Mouse (Mus musculus): Measurements from ENCODE around the gene Mrs2. TPM values are rescaled to one million over a fixed set of nuclear protein-coding genes. Genes with fewer than 3 reads are reported as not detected.
"Not testable (repeated sequence)": the region's sequence is repeated elsewhere in the genome, so short reads cannot be mapped to it uniquely, and the experiment has no call there.

The Mrs2 gene
- polyA plus RNA-seq, 1 experiment, result 47.6 TPM

- no peak overlapping the region for H3K4me3 ChIP-seq (ENCODE audit: insufficient read depth, low read length)
- H3K27ac ChIP-seq (ENCODE audit: insufficient read depth, low read length), result no peak overlapping the region
- TF ChIP-seq POLR2A (IDR thresholded peaks at IDR 0.05; ENCODE audit: extremely low read depth, insufficient read depth, low read length) (no peak), CTCF (IDR thresholded peaks at IDR 0.05; ENCODE audit: extremely low read depth, insufficient read depth, low read length) (no peak)
- H3K4me1 ChIP-seq (ENCODE audit: control insufficient read depth, insufficient read depth, low read length), result peaks cover 3% of the 10 kb centered on the region; the same call in 1 of the 2 replicates
These were observed 31.2 kb downstream of the Mrs2 start for GRCm38 (mm10) chr13:24989006-24989405.

- no peak overlapping the region for H3K4me3 ChIP-seq (ENCODE audit: insufficient read depth, low read length)
- peaks cover 3% of the 10 kb centered on the region; the same call in 1 of the 2 replicates for H3K4me1 ChIP-seq (ENCODE audit: control insufficient read depth, insufficient read depth, low read length)
- no peak for TF ChIP-seq POLR2A (IDR thresholded peaks at IDR 0.05; ENCODE audit: extremely low read depth, insufficient read depth, low read length)
- TF ChIP-seq CTCF (IDR thresholded peaks at IDR 0.05; ENCODE audit: extremely low read depth, insufficient read depth, low read length), result peak; percentile 70
- H3K27ac ChIP-seq (ENCODE audit: insufficient read depth, low read length), result no peak overlapping the region
These were observed 31.8 kb downstream of the Mrs2 start for GRCm38 (mm10) chr13:24988391-24988790.

GRCm38 (mm10) chr13:24985435-24985834 is 34.7 kb downstream of the Mrs2 start:
- TF ChIP-seq CTCF (IDR thresholded peaks at IDR 0.05; ENCODE audit: extremely low read depth, insufficient read depth, low read length) (no peak), POLR2A (IDR thresholded peaks at IDR 0.05; ENCODE audit: extremely low read depth, insufficient read depth, low read length) (no peak)
- H3K27ac ChIP-seq (ENCODE audit: insufficient read depth, low read length), result no peak overlapping the region

GRCm38 (mm10) chr13:24981031-24981430 is 39.1 kb downstream of the Mrs2 start:
- Histone ChIP-seq H3K4me1 (ENCODE audit: control insufficient read depth, insufficient read depth, low read length) (no peaks in the 10 kb centered on the region; the same call in 1 of the 2 replicates), H3K27ac (ENCODE audit: insufficient read depth, low read length) (no peak overlapping the region), H3K4me3 (ENCODE audit: insufficient read depth, low read length) (no peak overlapping the region)
- TF ChIP-seq POLR2A (IDR thresholded peaks at IDR 0.05; ENCODE audit: extremely low read depth, insufficient read depth, low read length) (no peak), CTCF (IDR thresholded peaks at IDR 0.05; ENCODE audit: extremely low read depth, insufficient read depth, low read length) (no peak)

More at GRCm38 (mm10) chr13:24985435-24985834, 34.7 kb downstream of the Mrs2 start:
- Histone ChIP-seq H3K4me3 (ENCODE audit: insufficient read depth, low read length) (no peak overlapping the region), H3K4me1 (ENCODE audit: control insufficient read depth, insufficient read depth, low read length) (no peaks in the 10 kb centered on the region)

GRCm38 (mm10) chr13:24977820-24978342 is 42.3 kb downstream of the Mrs2 start:
- Histone ChIP-seq H3K4me3 (ENCODE audit: insufficient read depth, low read length) (no peak overlapping the region), H3K4me1 (ENCODE audit: control insufficient read depth, insufficient read depth, low read length) (no peaks in the 10 kb centered on the region; the same call in 1 of the 2 replicates), H3K27ac (ENCODE audit: insufficient read depth, low read length) (no peak overlapping the region)
- TF ChIP-seq CTCF (IDR thresholded peaks at IDR 0.05; ENCODE audit: extremely low read depth, insufficient read depth, low read length) (no peak), POLR2A (IDR thresholded peaks at IDR 0.05; ENCODE audit: extremely low read depth, insufficient read depth, low read length) (no peak)

- Histone ChIP-seq H3K27ac (ENCODE audit: insufficient read depth, low read length) (no peak overlapping the region), H3K4me1 (ENCODE audit: control insufficient read depth, insufficient read depth, low read length) (no peaks in the 10 kb centered on the region; the same call in 1 of the 2 replicates), H3K4me3 (ENCODE audit: insufficient read depth, low read length) (no peak overlapping the region)
- TF ChIP-seq CTCF (IDR thresholded peaks at IDR 0.05; ENCODE audit: extremely low read depth, insufficient read depth, low read length) (no peak), POLR2A (IDR thresholded peaks at IDR 0.05; ENCODE audit: extremely low read depth, insufficient read depth, low read length) (no peak)
These were observed 43.8 kb downstream of the Mrs2 start for GRCm38 (mm10) chr13:24976384-24976783.

- H3K27ac ChIP-seq (ENCODE audit: insufficient read depth, low read length); H3K4me1 ChIP-seq (ENCODE audit: control insufficient read depth, insufficient read depth, low read length); H3K4me3 ChIP-seq (ENCODE audit: insufficient read depth, low read length): not testable (repeated sequence)
These were observed 48.4 kb downstream of the Mrs2 start for GRCm38 (mm10) chr13:24971776-24972175.

- Histone ChIP-seq H3K4me3 (ENCODE audit: insufficient read depth, low read length) (0 out of 2 replicates have a peak overlapping the region, but pooled peaks have one; percentile 25), H3K27ac (ENCODE audit: insufficient read depth, low read length) (no peak overlapping the region), H3K4me1 (ENCODE audit: control insufficient read depth, insufficient read depth, low read length) (no peaks in the 10 kb centered on the region; the same call in 1 of the 2 replicates)
- TF ChIP-seq CTCF (IDR thresholded peaks at IDR 0.05; ENCODE audit: extremely low read depth, insufficient read depth, low read length), result no peak
- TF ChIP-seq POLR2A (IDR thresholded peaks at IDR 0.05; ENCODE audit: extremely low read depth, insufficient read depth, low read length), result no peak
These were observed 54.4 kb downstream of the Mrs2 start for GRCm38 (mm10) chr13:24965846-24966201.

- TF ChIP-seq CTCF (IDR thresholded peaks at IDR 0.05; ENCODE audit: extremely low read depth, insufficient read depth, low read length) (no peak), POLR2A (IDR thresholded peaks at IDR 0.05; ENCODE audit: extremely low read depth, insufficient read depth, low read length) (no peak)
- Histone ChIP-seq H3K4me3 (ENCODE audit: insufficient read depth, low read length) (peak overlapping the region; percentile 25; the same call in 1 of the 2 replicates), H3K27ac (ENCODE audit: insufficient read depth, low read length) (no peak overlapping the region), H3K4me1 (ENCODE audit: control insufficient read depth, insufficient read depth, low read length) (no peaks in the 10 kb centered on the region; the same call in 1 of the 2 replicates)
These were observed 54.9 kb downstream of the Mrs2 start for GRCm38 (mm10) chr13:24965130-24965845.

- no peak for TF ChIP-seq CTCF (IDR thresholded peaks at IDR 0.05; ENCODE audit: extremely low read depth, insufficient read depth, low read length)
- TF ChIP-seq POLR2A (IDR thresholded peaks at IDR 0.05; ENCODE audit: extremely low read depth, insufficient read depth, low read length), result no peak
- Histone ChIP-seq H3K27ac (ENCODE audit: insufficient read depth, low read length) (no peak overlapping the region), H3K4me3 (ENCODE audit: insufficient read depth, low read length) (no peak overlapping the region), H3K4me1 (ENCODE audit: control insufficient read depth, insufficient read depth, low read length) (no peaks in the 10 kb centered on the region; the same call in 1 of the 2 replicates)
These were observed 58.1 kb downstream of the Mrs2 start for GRCm38 (mm10) chr13:24962119-24962518.

All from cortical plate, adult 2 months (tissue).